Mouse (Mus musculus): ENCODE data around the gene Hspa12a. TPM values are rescaled to one million over a fixed set of nuclear protein-coding genes. Genes with fewer than 3 reads are reported as not detected.

The Hspa12a gene
- polyA plus RNA-seq, 1 experiment from 2014 or later = 10.5 TPM

GRCm38 (mm10) chr19:58839345-58839744, 104.1 kb downstream of the Hspa12a start:
- H3K4me3 ChIP-seq = no peak overlapping the region
- no peaks in the 10 kb centered on the region for H3K9me3 ChIP-seq (replicated peaks)
- no peak for ATAC-seq (ENCODE audit: insufficient number of reproducible peaks, low FRiP score)
- peaks cover 55% of the 10 kb centered on the region for H3K4me1 ChIP-seq (replicated peaks)
- H3K9ac ChIP-seq = no peak overlapping the region
- no peaks in the 10 kb centered on the region for H3K27me3 ChIP-seq (replicated peaks)
- 71% methylated on average over 3 of the region's 3 CpGs for WGBS
- H3K4me2 ChIP-seq = no peak overlapping the region
- H3K36me3 ChIP-seq = no peaks in the 10 kb centered on the region
- H3K27ac ChIP-seq (ENCODE audit: poor library complexity, severe bottlenecking) = no peak overlapping the region

- ATAC-seq (ENCODE audit: insufficient number of reproducible peaks, low FRiP score) = no peak
These were observed 104.7 kb downstream of the Hspa12a start for GRCm38 (mm10) chr19:58838706-58839105.

GRCm38 (mm10) chr19:58833639-58834180, 109.7 kb downstream of the Hspa12a start:
- no peaks in the 10 kb centered on the region for H3K36me3 ChIP-seq
- H3K27me3 ChIP-seq (replicated peaks) = no peaks in the 10 kb centered on the region
- no peak overlapping the region for H3K4me2 ChIP-seq
- no peak overlapping the region for H3K9ac ChIP-seq
- no peak for ATAC-seq (ENCODE audit: insufficient number of reproducible peaks, low FRiP score)
- no peaks in the 10 kb centered on the region for H3K9me3 ChIP-seq (replicated peaks)
- peaks cover 17% of the 10 kb centered on the region for H3K4me1 ChIP-seq (replicated peaks)
- H3K27ac ChIP-seq (ENCODE audit: poor library complexity, severe bottlenecking) = no peak overlapping the region
- no peak overlapping the region for H3K4me3 ChIP-seq
- WGBS = 73% methylated on average over 13 of the region's 13 CpGs

More at GRCm38 (mm10) chr19:58838706-58839105, 104.7 kb downstream of the Hspa12a start:
- 66% methylated on average over 9 of the region's 9 CpGs for WGBS
- Histone ChIP-seq H3K9ac (no peak overlapping the region), H3K27me3 (replicated peaks) (no peaks in the 10 kb centered on the region), H3K36me3 (no peaks in the 10 kb centered on the region), H3K27ac (ENCODE audit: poor library complexity, severe bottlenecking) (peak overlapping the region; percentile 28; the same call in 1 of the 2 replicates), H3K4me3 (no peak overlapping the region), H3K4me2 (no peak overlapping the region), H3K4me1 (replicated peaks) (peaks cover 55% of the 10 kb centered on the region), H3K9me3 (replicated peaks) (no peaks in the 10 kb centered on the region)

- Histone ChIP-seq H3K9me3 (replicated peaks) (no peaks in the 10 kb centered on the region), H3K4me1 (replicated peaks) (peaks cover 10% of the 10 kb centered on the region), H3K36me3 (no peaks in the 10 kb centered on the region), H3K27me3 (replicated peaks) (no peaks in the 10 kb centered on the region), H3K27ac (ENCODE audit: poor library complexity, severe bottlenecking) (no peak overlapping the region), H3K4me3 (no peak overlapping the region), H3K9ac (no peak overlapping the region), H3K4me2 (no peak overlapping the region)
- ATAC-seq (ENCODE audit: insufficient number of reproducible peaks, low FRiP score) = no peak
- 76% methylated on average over 2 of the region's 2 CpGs for WGBS
These were observed 110.5 kb downstream of the Hspa12a start for GRCm38 (mm10) chr19:58832988-58833387.

DNA sequence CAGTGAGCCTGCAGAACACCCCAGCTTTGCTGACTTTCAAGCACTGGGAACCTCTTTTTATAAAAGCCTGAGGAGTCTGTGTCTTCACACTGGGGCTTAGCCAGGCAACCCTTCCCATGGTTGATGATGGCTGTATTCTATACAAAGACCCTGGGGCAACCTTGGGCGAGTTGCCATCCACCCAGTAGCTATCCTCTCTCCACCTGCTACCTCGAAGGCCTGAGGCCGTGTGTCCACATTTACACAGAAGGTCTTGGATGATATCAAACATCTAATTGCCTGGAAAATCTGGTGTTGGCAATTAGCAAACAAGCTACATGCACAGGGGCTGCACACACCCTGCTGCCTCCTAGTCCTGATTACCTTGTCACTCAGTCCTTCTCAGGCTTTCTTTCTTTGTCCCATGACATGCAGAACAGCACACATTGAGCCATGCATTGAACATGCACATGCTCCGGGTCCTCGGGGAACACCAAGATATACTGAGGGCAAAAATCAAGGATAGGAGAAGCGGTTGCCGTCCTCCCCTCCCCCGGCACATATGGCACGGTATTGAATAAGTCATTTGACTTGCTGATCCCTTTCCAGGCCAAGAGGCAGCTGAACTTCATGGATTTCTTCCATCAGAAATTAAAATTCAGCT, 112.1 kb downstream of the Hspa12a start:
- peaks cover 8% of the 10 kb centered on the region; the same call in 1 of the 2 replicates for H3K4me1 ChIP-seq (replicated peaks)
- no peak overlapping the region for H3K9ac ChIP-seq
- no peaks in the 10 kb centered on the region for H3K27me3 ChIP-seq (replicated peaks)
- no peak for ATAC-seq (ENCODE audit: insufficient number of reproducible peaks, low FRiP score)
- no peaks in the 10 kb centered on the region for H3K36me3 ChIP-seq
- no peak overlapping the region for H3K4me3 ChIP-seq
- no peak overlapping the region for H3K27ac ChIP-seq (ENCODE audit: poor library complexity, severe bottlenecking)
- no peak overlapping the region for H3K4me2 ChIP-seq
- WGBS = 87% methylated on average over 9 of the region's 9 CpGs
- H3K9me3 ChIP-seq (replicated peaks) = no peaks in the 10 kb centered on the region

GRCm38 (mm10) chr19:58830182-58830581, 113.3 kb downstream of the Hspa12a start:
- no peak overlapping the region for H3K4me2 ChIP-seq
- no peaks in the 10 kb centered on the region for H3K27me3 ChIP-seq (replicated peaks)
- no peak overlapping the region for H3K9ac ChIP-seq
- H3K9me3 ChIP-seq (replicated peaks) = no peaks in the 10 kb centered on the region
- H3K4me3 ChIP-seq = no peak overlapping the region
- 0 out of 2 replicates have a peak, but pooled peaks cover 4% of the 10 kb centered on the region for H3K4me1 ChIP-seq (replicated peaks)
- no peak overlapping the region for H3K27ac ChIP-seq (ENCODE audit: poor library complexity, severe bottlenecking)
- no peaks in the 10 kb centered on the region for H3K36me3 ChIP-seq
- 89% methylated on average over 7 of the region's 7 CpGs for WGBS
- ATAC-seq (ENCODE audit: insufficient number of reproducible peaks, low FRiP score) = no peak

DNA sequence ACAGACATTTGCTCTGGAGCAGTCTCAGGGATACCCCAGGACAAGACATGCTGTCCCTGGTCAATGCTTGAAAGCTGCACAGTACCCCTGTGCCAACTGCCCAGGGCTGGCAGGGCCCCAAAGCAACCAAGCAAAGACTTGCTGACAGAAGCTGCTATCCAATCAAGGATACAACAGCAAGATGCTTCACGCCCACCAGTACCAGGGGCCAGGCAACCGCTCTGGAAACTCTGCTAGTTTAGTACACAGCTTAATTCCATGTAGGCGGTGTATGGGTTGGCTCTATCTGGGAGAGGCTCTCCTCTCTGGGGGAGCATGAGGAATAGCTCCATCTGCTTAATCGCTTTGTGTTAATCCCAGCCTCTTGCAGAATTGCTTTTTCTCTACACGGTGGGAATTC, 113.9 kb downstream of the Hspa12a start:
- no peaks in the 10 kb centered on the region for H3K27me3 ChIP-seq (replicated peaks)
- WGBS = 72% methylated on average over 5 of the region's 5 CpGs
- no peak for ATAC-seq (ENCODE audit: insufficient number of reproducible peaks, low FRiP score)
- H3K4me3 ChIP-seq = no peak overlapping the region
- H3K4me2 ChIP-seq = no peak overlapping the region
- H3K9me3 ChIP-seq (replicated peaks) = no peaks in the 10 kb centered on the region
- H3K9ac ChIP-seq = no peak overlapping the region
- 0 out of 2 replicates have a peak, but pooled peaks cover 4% of the 10 kb centered on the region for H3K36me3 ChIP-seq
- no peak overlapping the region for H3K27ac ChIP-seq (ENCODE audit: poor library complexity, severe bottlenecking)
- peaks cover 4% of the 10 kb centered on the region; the same call in 1 of the 2 replicates for H3K4me1 ChIP-seq (replicated peaks)

GRCm38 (mm10) chr19:58827656-58828055, 115.8 kb downstream of the Hspa12a start:
- 0 out of 2 replicates have a peak, but pooled peaks cover 6% of the 10 kb centered on the region for H3K36me3 ChIP-seq
- H3K27ac ChIP-seq (ENCODE audit: poor library complexity, severe bottlenecking) = no peak overlapping the region
- H3K4me2 ChIP-seq = no peak overlapping the region
- WGBS = 50% methylated on average over 7 of the region's 7 CpGs
- no peaks in the 10 kb centered on the region for H3K27me3 ChIP-seq (replicated peaks)
- no peaks in the 10 kb centered on the region for H3K9me3 ChIP-seq (replicated peaks)
- ATAC-seq (ENCODE audit: insufficient number of reproducible peaks, low FRiP score) = no peak
- no peak overlapping the region for H3K9ac ChIP-seq
- H3K4me1 ChIP-seq (replicated peaks) = peaks cover 14% of the 10 kb centered on the region
- H3K4me3 ChIP-seq = no peak overlapping the region

DNA sequence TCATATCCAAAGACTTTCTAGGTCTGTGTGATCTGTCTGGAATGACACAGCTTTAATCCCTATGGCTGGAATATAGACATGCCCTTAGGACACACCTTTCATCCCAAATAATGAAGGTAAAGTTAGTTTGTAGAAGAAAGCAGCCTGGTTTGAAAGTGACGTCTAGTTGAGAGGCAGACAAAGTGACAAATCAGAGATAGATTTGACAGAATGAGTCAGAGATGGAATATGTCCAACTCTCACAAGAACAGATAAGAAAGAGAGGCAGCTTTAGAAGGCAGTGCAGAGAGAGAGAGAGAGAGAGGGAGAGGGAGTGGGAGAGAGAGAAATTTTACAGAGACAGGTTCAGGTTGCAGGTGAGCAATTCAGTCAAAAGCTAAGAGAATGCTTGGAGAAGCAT, 119.1 kb downstream of the Hspa12a start:
- H3K4me2 ChIP-seq = no peak overlapping the region
- H3K27me3 ChIP-seq (replicated peaks) = no peaks in the 10 kb centered on the region
- H3K4me1 ChIP-seq (replicated peaks) = peaks cover 31% of the 10 kb centered on the region
- no peaks in the 10 kb centered on the region for H3K9me3 ChIP-seq (replicated peaks)
- no peak for ATAC-seq (ENCODE audit: insufficient number of reproducible peaks, low FRiP score)
- no peak overlapping the region for H3K4me3 ChIP-seq
- 0 out of 2 replicates have a peak, but pooled peaks cover 6% of the 10 kb centered on the region for H3K36me3 ChIP-seq
- peak overlapping the region; percentile 43; the same call in 1 of the 2 replicates for H3K27ac ChIP-seq (ENCODE audit: poor library complexity, severe bottlenecking)
- no peak overlapping the region for H3K9ac ChIP-seq
- 25% methylated on average over 1 of the region's 1 CpGs for WGBS

DNA sequence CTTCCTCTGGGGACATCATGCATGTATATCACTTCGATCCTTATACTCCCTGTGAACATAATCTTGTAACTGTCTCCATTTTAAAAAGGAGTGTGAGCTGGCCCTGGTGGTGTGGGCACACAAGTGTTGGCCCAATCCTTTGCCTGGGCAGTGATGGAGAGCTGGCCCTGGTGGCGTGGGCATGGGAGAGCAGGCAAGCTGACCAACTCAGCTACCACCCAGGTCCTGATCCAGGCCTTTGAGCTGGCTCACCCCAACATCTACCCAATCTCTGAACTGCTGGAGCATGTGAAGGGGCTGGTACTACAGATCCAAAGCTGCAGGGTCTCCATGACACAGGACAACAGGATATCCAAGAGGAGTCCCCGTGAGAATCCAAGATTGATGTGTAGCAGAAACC, 120.2 kb downstream of the Hspa12a start:
- 0 out of 2 replicates have a peak, but pooled peaks cover 6% of the 10 kb centered on the region for H3K36me3 ChIP-seq
- H3K4me2 ChIP-seq = no peak overlapping the region
- ATAC-seq (ENCODE audit: insufficient number of reproducible peaks, low FRiP score) = no peak
- H3K4me1 ChIP-seq (replicated peaks) = peaks cover 40% of the 10 kb centered on the region
- 84% methylated on average over 3 of the region's 3 CpGs for WGBS
- no peaks in the 10 kb centered on the region for H3K27me3 ChIP-seq (replicated peaks)
- no peak overlapping the region for H3K4me3 ChIP-seq
- no peak overlapping the region for H3K9ac ChIP-seq
- H3K9me3 ChIP-seq (replicated peaks) = no peaks in the 10 kb centered on the region
- H3K27ac ChIP-seq (ENCODE audit: poor library complexity, severe bottlenecking) = peak overlapping the region; percentile 91

DNA sequence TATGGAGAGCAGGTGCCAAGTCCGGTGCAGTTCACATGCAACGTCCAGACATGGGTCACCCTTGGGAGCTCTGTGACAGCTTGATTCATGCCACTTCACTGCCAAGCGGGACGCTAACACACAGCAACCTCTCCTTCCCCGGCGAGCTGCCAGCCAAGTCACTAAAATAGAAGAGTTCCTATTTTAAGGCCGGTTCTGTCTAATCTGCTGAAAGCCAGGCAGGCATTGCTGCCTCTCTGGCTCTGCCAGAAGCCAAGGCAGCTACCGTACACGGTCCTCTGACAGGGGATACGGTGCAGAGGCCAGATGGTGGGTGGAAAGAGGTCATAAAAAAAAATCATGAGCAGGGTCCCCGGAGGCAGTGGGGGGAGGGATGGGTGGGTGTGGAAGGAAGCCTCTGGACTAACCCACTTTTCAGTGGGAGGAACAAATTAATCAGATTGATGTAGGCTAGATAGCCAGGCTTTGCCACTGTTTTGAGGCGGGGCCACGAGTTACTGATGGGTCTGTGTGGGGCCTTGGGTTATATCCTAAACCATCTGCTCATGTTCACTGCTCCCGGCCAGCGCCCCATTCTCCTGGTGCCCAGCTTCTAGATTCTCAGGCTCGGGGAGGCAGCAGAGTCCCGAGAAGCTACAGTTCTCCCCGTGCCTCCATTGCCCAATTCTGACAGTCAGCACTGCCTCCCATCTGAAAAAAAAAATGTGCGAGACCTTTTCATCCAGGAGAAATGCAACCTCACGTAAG, 120.8 kb downstream of the Hspa12a start:
- H3K27me3 ChIP-seq (replicated peaks) = no peaks in the 10 kb centered on the region
- no peak overlapping the region for H3K4me3 ChIP-seq
- H3K4me1 ChIP-seq (replicated peaks) = peaks cover 37% of the 10 kb centered on the region
- WGBS = 62% methylated on average over 20 of the region's 20 CpGs
- peak overlapping the region; percentile 91 for H3K27ac ChIP-seq (ENCODE audit: poor library complexity, severe bottlenecking)
- H3K9ac ChIP-seq = peak overlapping the region; percentile 13; the same call in 1 of the 2 replicates
- H3K9me3 ChIP-seq (replicated peaks) = no peaks in the 10 kb centered on the region
- 0 out of 2 replicates have a peak, but pooled peaks cover 6% of the 10 kb centered on the region for H3K36me3 ChIP-seq
- H3K4me2 ChIP-seq = peak overlapping the region; percentile 22; the same call in 1 of the 2 replicates
- ATAC-seq (ENCODE audit: insufficient number of reproducible peaks, low FRiP score) = peak; percentile 31; the same call in 1 of the 2 replicates

Measured in heart, embryonic 12.5 days (tissue).